Mouse (Mus musculus): Measurements from ENCODE around the gene Sephs1. TPM values are rescaled to one million over a fixed set of nuclear protein-coding genes. Genes with fewer than 3 reads are reported as not detected.
"Not testable (repeated sequence)": the region's sequence is repeated elsewhere in the genome, so short reads cannot be mapped to it uniquely, and the experiment has no call there.

Gene Sephs1
- polyA plus RNA-seq, 1 experiment = 27.2 TPM

DNA sequence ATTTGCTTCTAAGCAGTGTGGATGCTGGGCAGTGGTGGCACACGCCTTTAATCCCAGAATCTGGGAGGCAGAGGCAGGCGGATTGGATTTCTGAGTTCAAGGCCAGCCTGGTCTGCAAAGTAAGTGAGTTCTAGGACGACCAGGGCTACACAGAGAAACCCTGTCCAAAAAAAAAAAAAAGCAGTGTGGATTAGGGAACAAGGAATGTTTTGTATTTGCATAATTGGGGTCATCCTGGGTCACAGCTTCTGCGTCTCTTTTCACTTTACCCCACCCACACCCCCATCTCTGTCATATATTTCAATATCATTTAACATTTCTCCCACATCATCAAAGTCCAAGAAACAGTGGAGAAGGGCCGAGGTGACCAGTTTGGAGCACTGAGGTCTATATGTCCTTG lies 39.7 kb downstream of the Sephs1 start:
- Histone ChIP-seq H3K27me3 (ENCODE audit: control insufficient read depth, insufficient read depth, low read length) (no peaks in the 10 kb centered on the region), H3K4me3 (replicated peaks; ENCODE audit: insufficient read depth, low read depth, low read length) (no peak overlapping the region), H3K4me1 (ENCODE audit: control insufficient read depth, insufficient read depth, low read length) (peaks cover 3% of the 10 kb centered on the region), H3K27ac (ENCODE audit: insufficient read depth, low read length) (no peak overlapping the region)
- WGBS = 88% methylated on average over 5 of the region's 5 CpGs
- TF ChIP-seq CTCF (IDR thresholded peaks at IDR 0.05; ENCODE audit: borderline replicate concordance, insufficient read depth, low read depth, low read length) (no peak), POLR2A (IDR thresholded peaks at IDR 0.05; ENCODE audit: borderline replicate concordance, insufficient read depth, low read length) (no peak)
- no peak for DNase-seq

DNA sequence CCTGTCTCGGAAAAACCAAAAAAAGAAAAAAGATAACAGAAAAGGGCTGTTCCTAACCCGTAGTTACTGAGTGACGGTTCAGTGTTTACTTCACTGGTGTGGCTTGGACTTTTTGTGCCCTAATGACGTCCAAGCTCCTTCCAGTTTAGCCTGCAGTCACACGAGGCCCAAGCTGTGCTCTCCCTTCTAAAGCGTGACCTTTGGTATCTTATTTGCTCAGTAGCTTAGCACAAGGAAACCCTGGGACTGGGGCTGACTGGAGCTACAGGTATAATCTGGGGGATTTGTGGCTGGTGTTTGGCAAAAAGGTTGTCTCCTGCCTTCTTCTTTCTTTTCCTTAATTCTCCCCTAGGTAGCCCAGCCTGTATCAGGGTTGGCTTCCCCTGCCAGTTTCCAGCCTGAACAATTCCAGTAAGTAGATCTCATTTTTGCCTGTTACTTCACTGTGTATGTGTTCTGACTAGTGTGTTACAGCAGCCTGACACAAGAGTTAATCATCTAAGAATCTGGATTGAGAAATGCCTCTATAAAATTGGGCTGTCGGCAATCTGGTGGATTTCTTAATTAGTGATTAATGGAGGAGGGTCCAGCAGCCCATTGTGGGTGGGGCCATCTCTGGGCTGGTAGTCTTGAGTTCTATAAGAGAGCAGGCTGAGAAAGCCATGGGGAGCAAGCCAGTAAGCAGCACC lies 41.3 kb downstream of the Sephs1 start:
- H3K4me3 ChIP-seq (replicated peaks; ENCODE audit: insufficient read depth, low read depth, low read length) = no peak overlapping the region
- 82% methylated on average over 7 of the region's 7 CpGs for WGBS
- no peaks in the 10 kb centered on the region for H3K27me3 ChIP-seq (ENCODE audit: control insufficient read depth, insufficient read depth, low read length)
- DNase-seq = no peak
- TF ChIP-seq CTCF (IDR thresholded peaks at IDR 0.05; ENCODE audit: borderline replicate concordance, insufficient read depth, low read depth, low read length) = no peak
- TF ChIP-seq POLR2A (IDR thresholded peaks at IDR 0.05; ENCODE audit: borderline replicate concordance, insufficient read depth, low read length) = no peak
- no peak overlapping the region for H3K27ac ChIP-seq (ENCODE audit: insufficient read depth, low read length)
- H3K4me1 ChIP-seq (ENCODE audit: control insufficient read depth, insufficient read depth, low read length) = no peaks in the 10 kb centered on the region; the same call in 1 of the 2 replicates

DNA sequence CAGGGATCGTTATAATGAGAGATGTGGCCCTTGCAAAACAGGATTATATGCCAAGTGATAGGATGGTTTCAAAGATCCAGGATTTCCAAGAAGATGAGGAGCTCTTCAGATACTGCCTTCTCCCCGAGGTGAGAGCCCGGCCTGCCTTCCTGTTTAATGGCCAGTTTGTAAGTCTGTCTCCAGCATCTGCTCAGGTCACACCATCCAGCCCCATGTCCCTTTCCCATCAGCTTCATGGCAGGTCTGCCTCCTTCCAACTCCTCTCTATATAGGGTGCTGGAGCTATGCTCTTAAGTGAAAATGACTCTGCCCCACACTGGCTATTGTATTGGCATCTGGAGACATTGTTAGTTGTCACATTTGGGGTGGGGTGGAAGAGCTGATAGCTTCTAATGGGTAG lies 46.0 kb downstream of the Sephs1 start:
- H3K27ac ChIP-seq (ENCODE audit: insufficient read depth, low read length) = no peak overlapping the region
- WGBS = 95% methylated on average over 3 of the region's 3 CpGs
- TF ChIP-seq CTCF (IDR thresholded peaks at IDR 0.05; ENCODE audit: borderline replicate concordance, insufficient read depth, low read depth, low read length) = no peak
- TF ChIP-seq POLR2A (IDR thresholded peaks at IDR 0.05; ENCODE audit: borderline replicate concordance, insufficient read depth, low read length) = no peak
- H3K4me1 ChIP-seq (ENCODE audit: control insufficient read depth, insufficient read depth, low read length) = no peaks in the 10 kb centered on the region
- H3K27me3 ChIP-seq (ENCODE audit: control insufficient read depth, insufficient read depth, low read length) = no peaks in the 10 kb centered on the region
- H3K4me3 ChIP-seq (replicated peaks; ENCODE audit: insufficient read depth, low read depth, low read length) = no peak overlapping the region
- DNase-seq = no peak

GRCm38 (mm10) chr2:4929230-4929629 lies 47.9 kb downstream of the Sephs1 start:
- 91% methylated on average over 2 of the region's 2 CpGs for WGBS
- H3K4me3 ChIP-seq (replicated peaks; ENCODE audit: insufficient read depth, low read depth, low read length) = no peak overlapping the region
- no peak for DNase-seq
- no peaks in the 10 kb centered on the region for H3K4me1 ChIP-seq (ENCODE audit: control insufficient read depth, insufficient read depth, low read length)
- H3K27ac ChIP-seq (ENCODE audit: insufficient read depth, low read length) = no peak overlapping the region
- H3K27me3 ChIP-seq (ENCODE audit: control insufficient read depth, insufficient read depth, low read length) = no peaks in the 10 kb centered on the region
- no peak for TF ChIP-seq POLR2A (IDR thresholded peaks at IDR 0.05; ENCODE audit: borderline replicate concordance, insufficient read depth, low read length)

DNA sequence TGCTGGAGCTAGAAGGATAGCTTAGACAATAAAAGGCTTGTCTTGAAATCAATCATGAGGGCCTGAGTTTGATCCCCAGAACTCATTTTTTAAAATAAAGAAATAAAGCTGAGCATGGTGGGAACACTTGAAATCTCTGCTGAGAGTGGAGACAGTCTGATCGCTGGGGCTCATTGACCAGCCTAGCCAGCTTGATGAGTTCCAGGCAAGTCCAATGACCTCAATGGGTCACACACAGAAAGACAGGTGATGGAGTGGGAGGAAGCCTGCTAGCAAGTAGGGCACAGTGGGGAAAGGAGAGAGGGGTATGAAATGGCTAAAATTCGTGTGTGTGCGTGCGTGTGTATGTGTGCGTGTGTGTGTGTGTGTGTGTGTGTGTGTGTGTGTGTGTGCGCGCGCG lies 53.2 kb downstream of the Sephs1 start:
- H3K27ac ChIP-seq (ENCODE audit: insufficient read depth, low read length) = no peak overlapping the region
- H3K4me1 ChIP-seq (ENCODE audit: control insufficient read depth, insufficient read depth, low read length) = no peaks in the 10 kb centered on the region
- H3K4me3 ChIP-seq (replicated peaks; ENCODE audit: insufficient read depth, low read depth, low read length) = no peak overlapping the region
- 94% methylated on average over 9 of the region's 9 CpGs for WGBS
- no peak for DNase-seq
- TF ChIP-seq POLR2A (IDR thresholded peaks at IDR 0.05; ENCODE audit: borderline replicate concordance, insufficient read depth, low read length) (no peak), CTCF (IDR thresholded peaks at IDR 0.05; ENCODE audit: borderline replicate concordance, insufficient read depth, low read depth, low read length) (no peak)
- H3K27me3 ChIP-seq (ENCODE audit: control insufficient read depth, insufficient read depth, low read length) = no peaks in the 10 kb centered on the region

DNA sequence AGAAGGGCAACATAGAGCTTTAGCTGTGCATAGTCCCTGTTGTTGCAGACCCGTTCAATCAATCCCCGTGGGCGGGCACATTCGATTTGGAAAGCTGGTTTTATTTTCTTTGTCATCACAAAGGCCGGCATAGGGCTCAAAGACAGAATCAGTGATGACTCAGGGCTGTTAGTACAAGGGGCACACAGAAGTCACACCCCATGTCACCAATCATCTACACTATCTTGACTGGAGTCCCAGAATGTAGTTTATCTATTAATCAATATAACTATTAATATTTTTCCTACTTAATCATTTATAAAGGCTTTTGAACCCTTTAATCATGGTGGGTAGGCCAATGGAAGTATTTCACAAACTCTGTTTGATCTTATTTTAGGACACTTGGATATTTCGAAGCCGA lies 56.6 kb downstream of the Sephs1 start:
- WGBS = 95% methylated on average over 7 of the region's 7 CpGs
- no peak for TF ChIP-seq POLR2A (IDR thresholded peaks at IDR 0.05; ENCODE audit: borderline replicate concordance, insufficient read depth, low read length)
- no peaks in the 10 kb centered on the region for H3K4me1 ChIP-seq (ENCODE audit: control insufficient read depth, insufficient read depth, low read length)
- H3K27me3 ChIP-seq (ENCODE audit: control insufficient read depth, insufficient read depth, low read length) = no peaks in the 10 kb centered on the region
- H3K27ac ChIP-seq (ENCODE audit: insufficient read depth, low read length) = no peak overlapping the region
- no peak overlapping the region for H3K4me3 ChIP-seq (replicated peaks; ENCODE audit: insufficient read depth, low read depth, low read length)
- DNase-seq = no peak

DNA sequence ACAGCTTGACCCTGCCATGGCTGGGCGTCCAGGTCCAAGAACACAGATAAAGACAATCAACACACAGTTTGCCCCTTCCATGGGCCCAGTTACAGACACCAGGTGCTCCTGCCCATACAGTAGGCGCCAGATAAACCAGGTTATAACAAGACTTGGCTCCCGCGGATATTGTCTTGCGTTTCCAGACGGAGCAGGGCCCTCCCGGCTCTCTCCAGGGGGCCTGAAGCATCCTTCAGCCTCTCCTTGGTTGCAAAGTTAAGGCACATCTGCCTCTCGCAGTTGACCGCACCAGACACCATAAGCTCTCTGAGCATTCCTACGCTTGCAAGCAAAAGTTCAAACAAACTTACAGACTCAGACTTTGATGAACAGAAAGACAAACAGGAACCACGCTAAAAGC lies 59.5 kb downstream of the Sephs1 start:
- no peak overlapping the region for H3K27ac ChIP-seq (ENCODE audit: insufficient read depth, low read length)
- no peak for TF ChIP-seq CTCF (IDR thresholded peaks at IDR 0.05; ENCODE audit: borderline replicate concordance, insufficient read depth, low read depth, low read length)
- TF ChIP-seq POLR2A (IDR thresholded peaks at IDR 0.05; ENCODE audit: borderline replicate concordance, insufficient read depth, low read length) = no peak
- 89% methylated on average over 11 of the region's 11 CpGs for WGBS
- no peaks in the 10 kb centered on the region for H3K27me3 ChIP-seq (ENCODE audit: control insufficient read depth, insufficient read depth, low read length)
- DNase-seq = no peak
- H3K4me3 ChIP-seq (replicated peaks; ENCODE audit: insufficient read depth, low read depth, low read length) = no peak overlapping the region
- H3K4me1 ChIP-seq (ENCODE audit: control insufficient read depth, insufficient read depth, low read length) = no peaks in the 10 kb centered on the region

- WGBS = 93% methylated on average over 8 of the region's 8 CpGs
- H3K27me3 ChIP-seq (ENCODE audit: control insufficient read depth, insufficient read depth, low read length); H3K4me3 ChIP-seq (replicated peaks; ENCODE audit: insufficient read depth, low read depth, low read length); H3K4me1 ChIP-seq (ENCODE audit: control insufficient read depth, insufficient read depth, low read length); DNase-seq; H3K27ac ChIP-seq (ENCODE audit: insufficient read depth, low read length): not testable (repeated sequence)
Measured at GRCm38 (mm10) chr2:4949691-4950090, 68.3 kb downstream of the Sephs1 start.
